Mouse (Mus musculus): ENCODE data around the gene R3hdm2.

DNA sequence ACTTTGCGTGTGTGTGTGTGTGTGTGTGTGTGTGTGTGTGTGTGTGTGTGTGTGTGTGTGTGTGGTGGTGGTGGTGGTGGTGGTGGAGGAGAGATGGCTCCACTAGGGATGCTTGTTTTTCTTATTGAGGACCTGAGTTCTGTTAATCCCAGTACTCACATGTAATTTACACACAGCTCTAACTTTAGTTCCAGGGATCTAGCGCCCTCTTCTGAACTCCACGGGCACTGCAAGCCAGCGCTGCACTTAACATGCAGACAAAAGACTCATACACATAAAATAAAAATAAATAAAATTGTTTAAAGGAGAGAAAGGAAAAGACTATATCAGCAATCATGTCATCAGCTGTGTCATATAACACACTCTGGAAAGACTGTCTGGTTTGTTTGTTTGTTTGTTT is 31.2 kb upstream of the R3hdm2 start:
- TF ChIP-seq CTCF (IDR thresholded peaks at IDR 0.05) (peak; percentile 31), EP300 (IDR thresholded peaks at IDR 0.05) (no peak)
